Mouse (Mus musculus) bone marrow macrophage, adult 2 months (primary cell): ENCODE results near the gene Podxl2.

ENCODE experiments used
- CTCF ChIP-seq: IDR thresholded peaks from 2 replicates; pipeline ENCODE4 v1.5.1; 2012; ENCODE audit warnings: low read depth, mild to moderate bottlenecking, low read length, moderate library complexity
- POLR2A ChIP-seq: IDR thresholded peaks from 2 replicates; pipeline ENCODE4 v1.6.1; 2012; ENCODE audit warnings: mild to moderate bottlenecking, low read depth, low read length, borderline replicate concordance

- TF ChIP-seq CTCF (no peak), POLR2A (no peak)
Observed at GRCm38 (mm10) chr6:88843781-88844725, 30.8 kb downstream of the Podxl2 start.
